Mouse (Mus musculus): ENCODE results near the gene Gpd1. TPM values are rescaled to one million over a fixed set of nuclear protein-coding genes. Genes with fewer than 3 reads are reported as not detected.

The Gpd1 gene
- total and polyA plus RNA-seq, 3 experiments: 0.24 to 0.56 (median 0.25) TPM

DNA sequence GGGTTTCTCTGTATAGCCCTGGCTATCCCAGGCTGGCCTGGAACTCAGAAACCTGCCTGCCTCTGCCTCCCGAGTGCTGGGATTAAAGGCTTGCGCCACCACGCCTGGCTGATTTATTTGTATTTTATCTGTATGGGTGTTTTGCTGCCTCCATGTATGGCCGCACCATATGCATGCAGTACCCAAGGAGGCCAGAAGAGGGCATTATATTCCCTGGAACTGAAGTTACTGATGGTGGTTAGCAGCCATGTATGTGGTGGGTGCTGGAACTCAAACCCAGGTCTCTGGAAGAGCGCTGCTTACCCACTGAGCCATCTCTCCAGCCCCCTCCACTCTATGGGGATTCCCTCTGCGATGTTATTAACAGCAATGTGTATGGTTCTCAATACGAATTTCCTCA lies 34.4 kb upstream of the Gpd1 start:
- no peak overlapping the region for H3K4me2 ChIP-seq (ENCODE audit: insufficient read depth, low read depth, poor library complexity, severe bottlenecking)
- dilution Hi-C loops (cut with MboI; ENCODE audit: extremely low pct_ligation_motif_present, extremely low pct_unique_long_range_greater_than_20kb, low sequenced_read_pairs): no loop called here

GRCm38 (mm10) chr15:99684156-99684555 lies 33.2 kb upstream of the Gpd1 start:
- Histone ChIP-seq H3K27ac (ENCODE audit: insufficient read depth, low read depth) (no peak overlapping the region), H3K4me2 (ENCODE audit: insufficient read depth, low read depth, poor library complexity, severe bottlenecking) (no peak overlapping the region), H3K4me1 (ENCODE audit: control insufficient read depth in 1 of 2, insufficient read depth in 2 of 2) (peaks cover 0 to 5% of the 10 kb centered on the region in 2 experiments; a peak in 2 of 4 replicates), H3K9me3 (replicated peaks; ENCODE audit: low read length) (peaks cover 3% of the 10 kb centered on the region), H3K79me2 (replicated peaks; ENCODE audit: control insufficient read depth, extremely low read depth, insufficient read depth, poor library complexity, severe bottlenecking) (no peaks in the 10 kb centered on the region), H3K4me3 (replicated peaks in 1 of 3; ENCODE audit: low read depth in 2 of 3, low read length in 2 of 3, poor library complexity in 1 of 3) (no peak overlapping the region), H3K36me3 (replicated peaks in 1 of 2; ENCODE audit: control insufficient read depth in 1 of 2, insufficient read depth in 1 of 2, low read length in 1 of 2) (no peaks in the 10 kb centered on the region), H3K9ac (ENCODE audit: insufficient read depth, low read depth) (no peak overlapping the region), H3K27me3 (replicated peaks) (peaks cover 65% of the 10 kb centered on the region)
- dilution Hi-C loops (cut with MboI; ENCODE audit: extremely low pct_ligation_motif_present, extremely low pct_unique_long_range_greater_than_20kb, low sequenced_read_pairs) (no loop called here), in situ Hi-C loops (cut with MboI; ENCODE audit: low pct_ligation_motif_present, low pct_unique_long_range_greater_than_20kb, low sequenced_read_pairs) (no loop called here)
- TF ChIP-seq MXI1 (IDR thresholded peaks at IDR 0.05; ENCODE audit: low read depth, low read length) (no peak), IRF4 (IDR thresholded peaks at IDR 0.05; ENCODE audit: low read depth, low read length) (no peak), POLR2A (IDR thresholded peaks at IDR 0.05; ENCODE audit: low read depth, low read length) (no peak), JUN (IDR thresholded peaks at IDR 0.05; ENCODE audit: insufficient read depth, low read depth, low read length) (no peak), BHLHE40 (IDR thresholded peaks at IDR 0.05; ENCODE audit: low read depth, low read length) (no peak), MYC (IDR thresholded peaks at IDR 0.05; ENCODE audit: low read depth, low read length) (no peak), TCF12 (IDR thresholded peaks at IDR 0.05; ENCODE audit: low read depth, low read length) (no peak), MAX (IDR thresholded peaks at IDR 0.05; ENCODE audit: low read length) (no peak), CHD2 (IDR thresholded peaks at IDR 0.05; ENCODE audit: low read length) (no peak), ZNF384 (IDR thresholded peaks at IDR 0.05; ENCODE audit: low read depth, low read length) (no peak), ZKSCAN1 (IDR thresholded peaks at IDR 0.05; ENCODE audit: borderline replicate concordance, low read depth, low read length) (no peak), CHD1 (IDR thresholded peaks at IDR 0.05; ENCODE audit: low read depth, low read length) (no peak), ZC3H11A (IDR thresholded peaks at IDR 0.05; ENCODE audit: low read depth, low read length) (no peak), EP300 (IDR thresholded peaks at IDR 0.05; ENCODE audit: low read length) (no peak), ELF1 (IDR thresholded peaks at IDR 0.05; ENCODE audit: low read depth, low read length) (no peak), SMC3 (IDR thresholded peaks at IDR 0.05; ENCODE audit: low read depth, low read length) (no peak), PAX5 (IDR thresholded peaks at IDR 0.05; ENCODE audit: low read length) (no peak), ZMIZ1 (IDR thresholded peaks at IDR 0.05; ENCODE audit: low read depth, low read length) (no peak)
- DNase-seq (ENCODE audit: extremely low read depth): no peak

More for the DNA sequence above, 34.4 kb upstream of the Gpd1 start:
- no peak overlapping the region for H3K9ac ChIP-seq (ENCODE audit: insufficient read depth, low read depth)
- H3K4me1 ChIP-seq (ENCODE audit: control insufficient read depth in 1 of 2, insufficient read depth in 2 of 2): no peaks in the 10 kb centered on the region
- H3K79me2 ChIP-seq (replicated peaks; ENCODE audit: control insufficient read depth, extremely low read depth, insufficient read depth, poor library complexity, severe bottlenecking): no peaks in the 10 kb centered on the region
- DNase-seq (ENCODE audit: extremely low read depth): peak; percentile 49
- H3K36me3 ChIP-seq (replicated peaks in 1 of 2; ENCODE audit: control insufficient read depth in 1 of 2, insufficient read depth in 1 of 2, low read length in 1 of 2): no peaks in the 10 kb centered on the region
- no peak overlapping the region for H3K4me3 ChIP-seq (replicated peaks in 1 of 3; ENCODE audit: low read depth in 2 of 3, low read length in 2 of 3, poor library complexity in 1 of 3)
- in situ Hi-C loops (cut with MboI; ENCODE audit: low pct_ligation_motif_present, low pct_unique_long_range_greater_than_20kb, low sequenced_read_pairs): no loop called here
- no peak overlapping the region for H3K27ac ChIP-seq (ENCODE audit: insufficient read depth, low read depth)
- H3K27me3 ChIP-seq (replicated peaks): peaks cover 62% of the 10 kb centered on the region
- TF ChIP-seq MAFK (IDR thresholded peaks at IDR 0.05; ENCODE audit: insufficient replicate concordance, low read length): no peak
- TF ChIP-seq HCFC1 (IDR thresholded peaks at IDR 0.05; ENCODE audit: low read depth, low read length): no peak
- TF ChIP-seq CTCF (conservative IDR thresholded peaks at IDR 0.05 in 1 of 2, IDR thresholded peaks at IDR 0.05 in 1 of 2; ENCODE audit: low read depth in 2 of 2, low read length in 2 of 2): peak; percentile 42 to 50
- TF ChIP-seq ZNF384 (IDR thresholded peaks at IDR 0.05; ENCODE audit: low read depth, low read length): no peak
- no peak for TF ChIP-seq EP300 (IDR thresholded peaks at IDR 0.05; ENCODE audit: low read length)
- TF ChIP-seq IRF4 (IDR thresholded peaks at IDR 0.05; ENCODE audit: low read depth, low read length): no peak
- no peak for TF ChIP-seq PAX5 (IDR thresholded peaks at IDR 0.05; ENCODE audit: low read length)
- no peak for TF ChIP-seq USF2 (conservative IDR thresholded peaks at IDR 0.05; ENCODE audit: low read depth, low read length)
- TF ChIP-seq POLR2AphosphoS2 (IDR thresholded peaks at IDR 0.05; ENCODE audit: low read depth, low read length): no peak
- peaks cover 3% of the 10 kb centered on the region for H3K9me3 ChIP-seq (replicated peaks; ENCODE audit: low read length)
